Mouse (Mus musculus) lung, adult 2 months (tissue): ENCODE measurements around the gene Snrnp27.

Source experiments
- CTCF ChIP-seq: fragments of 200-500 bp; IDR thresholded peaks from 2 replicates; pipeline ENCODE4 v1.5.1; 2011; ENCODE audit warnings: mild to moderate bottlenecking, low read length, control low read depth; ENCODE audit not compliant: insufficient read depth
- POLR2A ChIP-seq: fragments of 200-500 bp; IDR thresholded peaks from 2 replicates; pipeline ENCODE4 v1.6.1; 2011; ENCODE audit warnings: low read depth, mild to moderate bottlenecking, control low read depth, low read length, borderline replicate concordance; ENCODE audit errors: extremely low read depth

DNA sequence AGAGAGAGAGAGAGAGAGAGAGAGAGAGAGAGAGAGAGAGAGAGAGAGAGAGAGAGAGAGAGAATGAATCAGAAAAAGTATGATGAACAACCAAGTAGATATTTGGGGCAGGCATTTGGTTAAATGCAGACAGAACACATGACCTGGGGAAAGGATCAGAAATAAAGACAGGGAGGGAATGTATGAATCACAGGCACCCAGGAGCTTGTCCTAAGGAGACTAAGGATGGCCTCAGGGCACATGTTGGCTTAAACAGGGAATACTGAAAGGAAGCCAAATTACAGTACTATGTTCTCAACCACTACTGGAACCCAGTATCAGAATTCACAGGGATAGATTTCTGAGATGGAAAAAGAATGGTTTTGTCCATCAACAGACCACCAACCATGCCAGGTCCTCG lies 2.6 kb upstream of the Snrnp27 start:
- TF ChIP-seq CTCF (no peak), POLR2A (no peak)
